10 mouse cellular contexts compared by ENCODE assay signal in the genomic region with DNA sequence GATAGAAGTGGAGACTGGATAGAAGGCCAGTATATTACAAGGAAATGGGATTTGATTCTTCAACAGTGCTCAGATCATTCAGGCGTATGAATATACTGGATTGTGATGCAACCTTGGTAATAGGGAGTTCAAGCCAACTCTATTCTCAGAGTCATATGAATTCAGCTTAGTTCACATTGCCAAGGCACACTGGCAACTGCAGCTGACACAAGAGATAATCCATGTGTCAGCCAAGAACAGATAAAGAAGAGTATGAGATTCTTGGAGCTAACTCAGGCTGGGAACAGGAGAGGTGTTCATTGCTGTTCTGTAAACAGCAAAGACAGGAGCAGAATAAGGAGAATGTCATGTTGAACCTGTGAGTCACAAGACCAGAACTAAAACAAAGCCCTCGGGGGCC.
DNase-seq lines count a peak whose midpoint lies in the region; ATAC-seq lines count a peak whose summit lies in the region.
"Had no signal": no experiment of that assay in that cellular context is flagged by ENCODE, and none has a peak within 500 bp of the region (broad histone marks: within the 10 kb centered on the region; RNA-seq: fewer than 3 reads in every experiment).

No protein-coding gene starts in this region.

- 82% methylated on average over 2 of the region's 2 CpGs for WGBS in heart, embryonic 11.5 days (ENCODE audit: insufficient replicate concordance)

- intact Hi-C loops in heart, postnatal 14 days (cut with DNase I), result loop anchor here (5.0 to 10.0 kb wide), 6 partner anchors 162 to 1090 kb away; partner anchors contain the start of gene Klf6

- DNase-seq in heart, adult 11 months, result peak; percentile 93
- DNase-seq in 3T3-L1 (ENCODE audit: low read depth, low spot score), result peak; percentile 46
- DNase-seq in brain, adult 2 months (ENCODE audit: low read depth, low spot score), result peak; percentile 19
- DNase-seq in heart, postnatal 14 days, result peak; percentile 12 to 14
- DNase-seq in adrenal gland, adult 2 months, result no peak
- DNase-seq: kidney, postnatal 36 days had no signal

- ATAC-seq in heart, embryonic 11.5 days (replicated peaks; ENCODE audit: insufficient number of reproducible peaks, low FRiP score, low TSS enrichment), result no peak
- no peak for ATAC-seq in megakaryocyte-erythroid progenitor cell, adult 5-6 weeks (replicated peaks; ENCODE audit: low FRiP score, low TSS enrichment, poor library complexity, severe bottlenecking)
- no peak for ATAC-seq in erythroblast, adult 5-6 weeks (replicated peaks; ENCODE audit: low FRiP score, poor library complexity, severe bottlenecking)

- H3K36me3 ChIP-seq in heart, embryonic 11.5 days (ENCODE audit: control insufficient read depth, insufficient read depth, low read length), result no peaks in the 10 kb centered on the region
- H3K36me3 ChIP-seq: liver, embryonic 15.5 days had no signal

- H3K4me2 ChIP-seq in heart, embryonic 11.5 days, result no peak overlapping the region
- H3K4me2 ChIP-seq: liver, embryonic 15.5 days had no signal

- H3K4me1 ChIP-seq in heart, embryonic 11.5 days (ENCODE audit: control insufficient read depth, insufficient read depth, low read length), result 0 out of 2 replicates have a peak, but pooled peaks cover 3% of the 10 kb centered on the region
- H3K4me1 ChIP-seq: liver, embryonic 15.5 days had no signal

- no peak overlapping the region for H3K27ac ChIP-seq in heart, embryonic 11.5 days (ENCODE audit: low read depth, low read length)
- H3K27ac ChIP-seq: liver, embryonic 15.5 days had no signal

- no peaks in the 10 kb centered on the region for H3K9me3 ChIP-seq in heart, embryonic 11.5 days (replicated peaks; ENCODE audit: control insufficient read depth, low read length)
- H3K9me3 ChIP-seq: liver, embryonic 15.5 days had no signal

- H3K4me3 ChIP-seq in heart, embryonic 11.5 days (ENCODE audit: low read depth, low read length), result no peak overlapping the region
- H3K4me3 ChIP-seq: liver, embryonic 15.5 days had no signal

- no peaks in the 10 kb centered on the region for H3K27me3 ChIP-seq in heart, embryonic 11.5 days (ENCODE audit: control insufficient read depth, insufficient read depth, low read length)
- H3K27me3 ChIP-seq: liver, embryonic 15.5 days had no signal

- H3K9ac ChIP-seq in heart, embryonic 11.5 days (ENCODE audit: low read depth, low read length), result no peak overlapping the region
- H3K9ac ChIP-seq: liver, embryonic 15.5 days had no signal
